Mouse (Mus musculus): ENCODE data around the gene Abcc10.

GRCm38 (mm10) chr17:46277586-46277985, 50.6 kb downstream of the Abcc10 start:
- TF ChIP-seq GATA1 (IDR thresholded peaks at IDR 0.05; ENCODE audit: borderline replicate concordance, low read length) (no peak), FLI1 (IDR thresholded peaks at IDR 0.05; ENCODE audit: low read length) (no peak)

Measured in megakaryocyte, embryonic 14.5 days (primary cell).